Mouse (Mus musculus): ENCODE data around the gene Cep164. TPM values are rescaled to one million over a fixed set of nuclear protein-coding genes. Genes with fewer than 3 reads are reported as not detected.

Cep164 gene
- polyA plus RNA-seq, 1 experiment from 2014 or later = 15.2 TPM

DNA sequence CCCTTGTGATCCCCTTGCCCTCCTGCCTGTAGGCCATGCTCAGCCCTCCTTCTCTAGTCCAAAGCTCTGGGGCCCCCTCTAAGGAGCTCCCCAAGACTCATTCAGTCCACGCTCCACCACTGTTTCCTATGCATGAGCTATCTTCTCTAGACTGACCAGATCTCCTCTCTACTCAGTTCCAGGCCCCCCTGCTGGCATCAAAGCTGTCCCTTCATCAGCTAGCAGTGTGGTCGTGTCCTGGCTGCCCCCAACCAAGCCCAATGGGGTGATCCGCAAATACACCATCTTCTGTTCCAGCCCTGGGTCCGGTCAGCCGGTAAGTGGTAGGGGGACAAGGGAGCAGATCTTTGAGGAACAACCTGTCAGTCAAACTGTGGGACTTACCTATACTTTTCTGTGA, 96.6 kb downstream of the Cep164 start:
- H3K27ac ChIP-seq (replicated peaks) = no peak overlapping the region
- no peak overlapping the region for H3K4me3 ChIP-seq
- no peaks in the 10 kb centered on the region for H3K27me3 ChIP-seq
- H3K9me3 ChIP-seq = no peaks in the 10 kb centered on the region
- 85% methylated on average over 5 of the region's 5 CpGs for WGBS
- H3K9ac ChIP-seq = no peak overlapping the region
- H3K36me3 ChIP-seq = 0 out of 2 replicates have a peak, but pooled peaks cover 5% of the 10 kb centered on the region
- ATAC-seq (ENCODE audit: low read depth) = no peak
- H3K4me1 ChIP-seq (replicated peaks) = 0 out of 2 replicates have a peak, but pooled peaks cover 16% of the 10 kb centered on the region
- no peak overlapping the region for H3K4me2 ChIP-seq

DNA sequence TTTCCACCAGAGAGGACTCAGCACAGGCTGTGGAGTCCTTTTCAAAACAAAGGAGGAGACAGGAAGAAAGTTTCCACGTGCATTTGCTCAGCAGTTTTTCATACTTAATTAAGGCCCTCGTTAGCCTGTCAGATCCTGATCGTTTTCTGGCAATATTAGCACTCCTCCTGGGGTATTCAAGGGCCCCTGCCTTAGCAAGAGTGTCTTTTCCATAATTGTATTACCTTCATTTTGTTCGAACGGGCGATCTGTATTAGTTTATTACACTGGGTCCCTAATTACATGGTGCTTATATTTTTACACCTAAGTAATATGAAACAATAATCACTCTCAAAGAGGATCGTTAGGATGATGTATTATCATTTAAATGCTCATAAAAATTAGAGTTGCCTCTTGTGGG, 108.5 kb downstream of the Cep164 start:
- Histone ChIP-seq H3K4me3 (no peak overlapping the region), H3K27me3 (0 out of 2 replicates have a peak, but pooled peaks cover 8% of the 10 kb centered on the region), H3K4me2 (no peak overlapping the region), H3K9me3 (no peaks in the 10 kb centered on the region), H3K4me1 (replicated peaks) (no peaks in the 10 kb centered on the region), H3K36me3 (peaks cover 35% of the 10 kb centered on the region), H3K9ac (no peak overlapping the region), H3K27ac (replicated peaks) (no peak overlapping the region)
- ATAC-seq (ENCODE audit: low read depth) = peak; percentile 85
- 43% methylated on average over 7 of the region's 7 CpGs for WGBS

Other genes with a start within 250 kb of the Cep164 start
- 44.9 and 49.2 TPM in 2 replicates for gene Bace1, start 9.9 kb upstream of the Cep164 start, polyA plus RNA-seq (2015; fragmentation: Nextera tagmentation; extraction: Ambion mirVana)
- gene Pcsk7, start 77.8 kb upstream of the Cep164 start, polyA plus RNA-seq (2015; fragmentation: Nextera tagmentation; extraction: Ambion mirVana) = 23.8 and 25.2 TPM in 2 replicates
- 82.3 and 96.2 TPM in 2 replicates for gene Rnf214, start 78.2 kb upstream of the Cep164 start, polyA plus RNA-seq (2015; fragmentation: Nextera tagmentation; extraction: Ambion mirVana)
- 9.8 and 10.8 TPM in 2 replicates for gene Tagln, start 107.4 kb upstream of the Cep164 start, polyA plus RNA-seq (2015; fragmentation: Nextera tagmentation; extraction: Ambion mirVana)
- gene Sidt2, start 126.6 kb upstream of the Cep164 start, polyA plus RNA-seq (2015; fragmentation: Nextera tagmentation; extraction: Ambion mirVana) = 39.2 and 44.2 TPM in 2 replicates
- 282 and 301 TPM in 2 replicates for gene Pafah1b2, start 184.0 kb upstream of the Cep164 start, polyA plus RNA-seq (2015; fragmentation: Nextera tagmentation; extraction: Ambion mirVana)
- gene Sik3, start 184.1 kb upstream of the Cep164 start, polyA plus RNA-seq (2015; fragmentation: Nextera tagmentation; extraction: Ambion mirVana) = 9.3 and 9.4 TPM in 2 replicates

Data from neural tube, embryonic 13.5 days (tissue).